Mouse (Mus musculus): ENCODE measurements around the gene Zfp36l2.

GRCm38 (mm10) chr17:84183291-84183781 is 4.4 kb downstream of the Zfp36l2 start:
- peak; percentile 72 for TF ChIP-seq EP300 (IDR thresholded peaks at IDR 0.05)
- TF ChIP-seq CTCF (IDR thresholded peaks at IDR 0.05): no peak
